8 mouse cellular contexts compared by ENCODE assay signal in the genomic region with DNA sequence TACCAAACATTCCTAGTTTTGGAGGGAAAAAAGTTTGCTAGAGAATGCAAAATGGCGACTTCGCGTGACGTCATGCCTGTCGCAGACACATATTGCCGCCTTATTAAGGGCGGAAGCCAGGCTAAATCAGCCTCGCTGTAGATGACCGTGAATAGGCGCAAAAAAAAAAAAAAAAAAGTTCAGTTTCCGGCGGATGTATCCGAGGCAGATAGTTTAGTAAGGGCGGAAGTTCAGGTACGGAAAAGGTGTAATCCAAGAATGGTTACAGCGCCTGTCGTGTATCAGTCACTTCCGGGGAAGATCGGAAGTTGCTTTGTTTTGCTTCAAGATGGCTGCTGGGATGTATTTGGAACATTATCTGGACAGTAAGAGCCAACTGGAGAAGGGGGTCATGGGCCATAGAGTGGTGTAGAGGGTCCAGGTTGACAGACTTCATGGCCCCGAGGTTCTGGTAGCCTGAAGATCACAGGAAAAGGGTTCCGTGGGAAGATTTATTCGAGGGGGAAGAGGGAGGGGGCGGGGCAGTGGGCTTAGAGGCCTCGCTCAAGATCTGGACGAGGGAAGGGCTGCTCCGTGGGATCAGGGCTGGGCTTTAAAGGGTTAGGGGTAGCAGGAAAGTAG. TPM values are rescaled to one million over a fixed set of nuclear protein-coding genes. Genes with fewer than 3 reads are reported as not detected.
DNase-seq lines count a peak whose midpoint lies in the region; ATAC-seq and TF ChIP-seq lines count a peak whose summit lies in the region.

Gene Ing4 (plus strand): TSS at position 228 of the 621 bp plus-strand sequence.

- peak within 1 kb of the TSS; percentile 68 for H3K27ac ChIP-seq in heart, embryonic 11.5 days (ENCODE audit: low read depth, low read length)
- H3K27ac ChIP-seq in kidney, embryonic 16.5 days (ENCODE audit: low read length): peak within 1 kb of the TSS; percentile 84
- peak within 1 kb of the TSS; percentile 73 for H3K27ac ChIP-seq in liver, adult 2 months (replicated peaks; ENCODE audit: insufficient read depth, low read depth, low read length)

- H3ac ChIP-seq in C2C12 (ENCODE audit: control insufficient read depth, insufficient read length, low read depth) (peak within 1 kb of the TSS; percentile 70), myocyte (ENCODE audit: control insufficient read depth, insufficient read length) (no peak within 1 kb of the TSS)

- no peak for TF ChIP-seq POLR2A in brain, embryonic 14.5 days (IDR thresholded peaks at IDR 0.05; ENCODE audit: borderline replicate concordance, extremely low read depth, insufficient read depth, insufficient read length, poor library complexity, severe bottlenecking)
- TF ChIP-seq POLR2A in liver, adult 2 months (IDR thresholded peaks at IDR 0.05; ENCODE audit: extremely low read depth, insufficient read depth, low read length): no peak
- TF ChIP-seq POLR2A in myocyte (IDR thresholded peaks at IDR 0.05; ENCODE audit: insufficient read length, low read depth): no peak

- peak within 1 kb of the TSS; percentile 83 for H3K9ac ChIP-seq in heart, embryonic 11.5 days (ENCODE audit: low read depth, low read length)
- H3K9ac ChIP-seq in kidney, embryonic 16.5 days (replicated peaks; ENCODE audit: low read length): peak within 1 kb of the TSS; percentile 75
- H3K9ac ChIP-seq in liver, adult 2 months (ENCODE audit: low read depth, low read length): peak within 1 kb of the TSS; percentile 70

- peak; percentile 93 for ATAC-seq in heart, embryonic 11.5 days (replicated peaks; ENCODE audit: insufficient number of reproducible peaks, low FRiP score, low TSS enrichment)
- ATAC-seq in kidney, embryonic 16.5 days (ENCODE audit: low FRiP score, low TSS enrichment): peak; percentile 97

- H3K4me3 ChIP-seq in C2C12 (ENCODE audit: insufficient read depth, poor library complexity, severe bottlenecking) (peak within 1 kb of the TSS; percentile 48), myocyte (peak within 1 kb of the TSS; percentile 64)
- H3K4me3 ChIP-seq in erythroblast, embryonic 14.5 days (replicated peaks): peak within 1 kb of the TSS; percentile 90
- peak within 1 kb of the TSS; percentile 80 for H3K4me3 ChIP-seq in heart, embryonic 11.5 days (ENCODE audit: low read depth, low read length)
- H3K4me3 ChIP-seq in kidney, embryonic 16.5 days (ENCODE audit: low read length): peak within 1 kb of the TSS; percentile 66
- H3K4me3 ChIP-seq in liver, adult 2 months (ENCODE audit: insufficient read depth, low read depth, low read length): peak within 1 kb of the TSS; percentile 77

- peaks cover 6% of the 10 kb centered on the region; the same call in 1 of the 2 replicates for H3K9me3 ChIP-seq in erythroblast, embryonic 14.5 days (ENCODE audit: control insufficient read depth, low read length)
- H3K9me3 ChIP-seq in heart, embryonic 11.5 days (replicated peaks; ENCODE audit: control insufficient read depth, low read length): no peaks in the 10 kb centered on the region
- no peaks in the 10 kb centered on the region for H3K9me3 ChIP-seq in kidney, embryonic 16.5 days (ENCODE audit: low read length)

- no peak for TF ChIP-seq CTCF in C2C12 (IDR thresholded peaks at IDR 0.05; ENCODE audit: control insufficient read depth, insufficient read depth, insufficient read length)
- no peak for TF ChIP-seq CTCF in brain, embryonic 14.5 days (IDR thresholded peaks at IDR 0.05; ENCODE audit: borderline replicate concordance, extremely low read depth, insufficient read depth, insufficient read length)
- no peak for TF ChIP-seq CTCF in liver, adult 2 months (IDR thresholded peaks at IDR 0.05; ENCODE audit: low read depth, low read length)

- H3K27me3 ChIP-seq in C2C12 (ENCODE audit: control insufficient read depth, insufficient read depth, insufficient read length) (no peaks in the 10 kb centered on the region), myocyte (ENCODE audit: control insufficient read depth, insufficient read depth, insufficient read length) (no peaks in the 10 kb centered on the region)
- no peaks in the 10 kb centered on the region for H3K27me3 ChIP-seq in erythroblast, embryonic 14.5 days (ENCODE audit: control insufficient read depth)
- no peaks in the 10 kb centered on the region for H3K27me3 ChIP-seq in heart, embryonic 11.5 days (ENCODE audit: control insufficient read depth, insufficient read depth, low read length)
- H3K27me3 ChIP-seq in kidney, embryonic 16.5 days (ENCODE audit: insufficient read depth, low read length): no peaks in the 10 kb centered on the region
- no peaks in the 10 kb centered on the region for H3K27me3 ChIP-seq in liver, adult 2 months (ENCODE audit: control insufficient read depth, insufficient read depth, low read length)
- no peaks in the 10 kb centered on the region for H3K27me3 ChIP-seq in splenic B cell, adult 2 months (ENCODE audit: control insufficient read depth, insufficient read depth, low read length, poor library complexity, severe bottlenecking)

- peak within 1 kb of the TSS; percentile 80 for H3K4me2 ChIP-seq in heart, embryonic 11.5 days
- peak within 1 kb of the TSS; percentile 81 for H3K4me2 ChIP-seq in kidney, embryonic 16.5 days (replicated peaks; ENCODE audit: low read depth, low read length)
- H3K4me2 ChIP-seq in myocyte (ENCODE audit: low read depth): peak within 1 kb of the TSS; percentile 95

- DNase-seq in brain, embryonic 14.5 days (ENCODE audit: low read depth): peak; percentile 100
- DNase-seq in liver, adult 2 months (ENCODE audit: extremely low read depth, low read depth, low spot score): peak; percentile 98
- peak; percentile 98 for DNase-seq in splenic B cell, adult 2 months (ENCODE audit: low read depth, low spot score)

- H3K79me2 ChIP-seq in C2C12 (ENCODE audit: control insufficient read depth, insufficient read depth): peaks cover 14% of the 10 kb centered on the region
- peaks cover 3% of the 10 kb centered on the region; the same call in 1 of the 2 replicates for H3K79me2 ChIP-seq in liver, adult 2 months (ENCODE audit: control insufficient read depth, insufficient read depth, low read length)
- H3K79me2 ChIP-seq in myocyte (ENCODE audit: control insufficient read depth, insufficient read depth): peaks cover 16% of the 10 kb centered on the region

- under 1% methylated on average over 26 of the region's 26 CpGs for WGBS in heart, embryonic 11.5 days (ENCODE audit: insufficient replicate concordance)
- under 1% methylated on average over 26 of the region's 26 CpGs for WGBS in kidney, embryonic 16.5 days
- WGBS in liver, adult 2 months: under 1% methylated on average over 26 of the region's 26 CpGs

- H3K4me1 ChIP-seq in erythroblast, embryonic 14.5 days (ENCODE audit: control insufficient read depth): peaks cover 42% of the 10 kb centered on the region
- H3K4me1 ChIP-seq in heart, embryonic 11.5 days (ENCODE audit: control insufficient read depth, insufficient read depth, low read length): no peaks in the 10 kb centered on the region
- H3K4me1 ChIP-seq in kidney, embryonic 16.5 days (ENCODE audit: insufficient read depth, low read length): peaks cover 9% of the 10 kb centered on the region
- peaks cover 6% of the 10 kb centered on the region for H3K4me1 ChIP-seq in liver, adult 2 months (ENCODE audit: control insufficient read depth, insufficient read depth, low read length)

- peaks cover 7% of the 10 kb centered on the region for H3K79me3 ChIP-seq in C2C12 (ENCODE audit: low read depth)

- peaks cover 39% of the 10 kb centered on the region for H3K36me3 ChIP-seq in C2C12 (ENCODE audit: control insufficient read depth, insufficient read depth)
- H3K36me3 ChIP-seq in erythroblast, embryonic 14.5 days (ENCODE audit: control insufficient read depth): peaks cover 58% of the 10 kb centered on the region
- peaks cover 16% of the 10 kb centered on the region for H3K36me3 ChIP-seq in heart, embryonic 11.5 days (ENCODE audit: control insufficient read depth, insufficient read depth, low read length)
- H3K36me3 ChIP-seq in kidney, embryonic 16.5 days (ENCODE audit: insufficient read depth, low read length): peaks cover 44% of the 10 kb centered on the region
- H3K36me3 ChIP-seq in liver, adult 2 months (ENCODE audit: control insufficient read depth, insufficient read depth, low read length): peaks cover 20% of the 10 kb centered on the region
- H3K36me3 ChIP-seq in myocyte (ENCODE audit: control insufficient read depth, insufficient read depth): peaks cover 17% of the 10 kb centered on the region
- peaks cover 2% of the 10 kb centered on the region for H3K36me3 ChIP-seq in splenic B cell, adult 2 months (ENCODE audit: control insufficient read depth, insufficient read depth, low read length, poor library complexity, severe bottlenecking)

TF ChIP-seq in C2C12, 6 proteins besides CTCF, POLR2A, EP300 and RAD21:
- TF ChIP-seq MAX (IDR thresholded peaks at IDR 0.05) (peak; percentile 7), MYOG (IDR thresholded peaks at IDR 0.05; ENCODE audit: control insufficient read depth, extremely low read depth, insufficient read length) (no peak), FOSL1 (IDR thresholded peaks at IDR 0.05; ENCODE audit: insufficient read depth, low read length, poor library complexity, severe bottlenecking) (no peak), USF1 (IDR thresholded peaks at IDR 0.05; ENCODE audit: low read depth) (no peak), MYOD1 (IDR thresholded peaks at IDR 0.05; ENCODE audit: control insufficient read depth, insufficient read length, low read depth) (no peak)
TF ChIP-seq in C2C12: peak in this region for 1.

TF ChIP-seq in myocyte, 11 proteins besides CTCF, POLR2A, EP300 and RAD21:
- TF ChIP-seq POLR2AphosphoS2 (IDR thresholded peaks at IDR 0.05; ENCODE audit: insufficient read length, low read depth): peak; percentile 73
- TF ChIP-seq MYOD1 (IDR thresholded peaks at IDR 0.05; ENCODE audit: control insufficient read depth in 1 of 3, insufficient read length in 2 of 3, low read depth in 2 of 3): no peak
- TF ChIP-seq SRF (IDR thresholded peaks at IDR 0.05; ENCODE audit: control insufficient read depth, insufficient read length, low read depth): peak; percentile 21

RNA-seq across cellular contexts. Expression of gene Ing4, which starts in this region (rescaled TPM):
- polyA plus RNA-seq in C2C12 (2012; fragmentation: generic; extraction: Trizol) (23.6 TPM), myocyte (2012; fragmentation: generic; extraction: Trizol) (31.2 TPM)
- polyA plus RNA-seq in brain, embryonic 14.5 days (2012; rRNA removed): 127 and 169 TPM in 2 replicates
- 1.1 and 1.8 TPM in 2 replicates for polyA plus RNA-seq in erythroblast, embryonic 14.5 days (2012)
- polyA plus RNA-seq in heart, embryonic 11.5 days (2014; fragmentation: Nextera tagmentation; extraction: Ambion mirVana): 66.6 and 80.5 TPM in 2 replicates
- 152 and 158 TPM in 2 replicates for polyA plus RNA-seq in kidney, embryonic 16.5 days (2015; fragmentation: Nextera tagmentation; extraction: Ambion mirVana)
- total RNA-seq in liver, adult 2 months (2014; rRNA removed): 15.8 and 16.3 TPM in 2 replicates
- 23.2 and 27.0 TPM in 2 replicates for polyA plus RNA-seq in liver, adult 2 months (2012; rRNA removed)

Comparison
In these comparisons a context has a peak if more than half of its experiments do, and no peak if none do; other contexts are left out.
1. Peak in every context shown above with its lines: DNase-seq, ATAC-seq, H3K4me3 ChIP-seq and H3K27ac ChIP-seq.